Mouse (Mus musculus): ENCODE data around the gene Triml1. TPM values are rescaled to one million over a fixed set of nuclear protein-coding genes. Genes with fewer than 3 reads are reported as not detected.

The Triml1 gene
- polyA plus RNA-seq, 1 experiment = not detected

- H3K9me3 ChIP-seq (ENCODE audit: control insufficient read depth, low read length) = peaks cover 10% of the 10 kb centered on the region
- no peak overlapping the region for H3K4me3 ChIP-seq (replicated peaks)
- H3K36me3 ChIP-seq (ENCODE audit: control insufficient read depth) = no peaks in the 10 kb centered on the region
- TF ChIP-seq GATA1 (IDR thresholded peaks at IDR 0.05; ENCODE audit: low read length) (no peak), TAL1 (IDR thresholded peaks at IDR 0.05; ENCODE audit: low read length) (no peak)
- no peaks in the 10 kb centered on the region for H3K27me3 ChIP-seq (ENCODE audit: control insufficient read depth)
- H3K4me1 ChIP-seq (ENCODE audit: control insufficient read depth) = no peaks in the 10 kb centered on the region
Measured at GRCm38 (mm10) chr8:43163255-43163654, 22.0 kb upstream of the Triml1 start.

GRCm38 (mm10) chr8:43149307-43149706, 8.0 kb upstream of the Triml1 start:
- TF ChIP-seq GATA1 (IDR thresholded peaks at IDR 0.05; ENCODE audit: low read length) (no peak), TAL1 (IDR thresholded peaks at IDR 0.05; ENCODE audit: low read length) (no peak)
- H3K4me3 ChIP-seq (replicated peaks) = no peak overlapping the region
- H3K27me3 ChIP-seq (ENCODE audit: control insufficient read depth) = no peaks in the 10 kb centered on the region
- no peaks in the 10 kb centered on the region for H3K9me3 ChIP-seq (ENCODE audit: control insufficient read depth, low read length)
- H3K36me3 ChIP-seq (ENCODE audit: control insufficient read depth) = no peaks in the 10 kb centered on the region
- H3K4me1 ChIP-seq (ENCODE audit: control insufficient read depth) = no peaks in the 10 kb centered on the region

GRCm38 (mm10) chr8:43111205-43111827, 30.0 kb downstream of the Triml1 start:
- Histone ChIP-seq H3K36me3 (ENCODE audit: control insufficient read depth) (no peaks in the 10 kb centered on the region), H3K27me3 (ENCODE audit: control insufficient read depth) (no peaks in the 10 kb centered on the region), H3K9me3 (ENCODE audit: control insufficient read depth, low read length) (peaks cover 5% of the 10 kb centered on the region), H3K4me3 (replicated peaks) (no peak overlapping the region), H3K4me1 (ENCODE audit: control insufficient read depth) (no peaks in the 10 kb centered on the region)
- TF ChIP-seq GATA1 (IDR thresholded peaks at IDR 0.05; ENCODE audit: low read length) = no peak
- TF ChIP-seq TAL1 (IDR thresholded peaks at IDR 0.05; ENCODE audit: low read length) = no peak

Other genes with a start within 250 kb of the Triml1 start
- not detected in 2 replicates for gene Triml2, start 39.1 kb upstream of the Triml1 start, polyA plus RNA-seq (2012)
- not detected in 2 replicates for gene Zfp42, start 165.5 kb upstream of the Triml1 start, polyA plus RNA-seq (2012)

All from erythroblast, embryonic 14.5 days (primary cell).